In genomic region chr7:120823248-120823647, GRCm38 (mm10) we compare ENCODE assay signal across 9 mouse cellular contexts. TPM values are rescaled to one million over a fixed set of nuclear protein-coding genes. Genes with fewer than 3 reads are reported as not detected.
DNase-seq lines count a peak whose midpoint lies in the region; TF ChIP-seq lines count a peak whose summit lies in the region.
"Had no signal": no experiment of that assay in that cellular context is flagged by ENCODE, and none has a peak within 500 bp of the region (broad histone marks: within the 10 kb centered on the region; RNA-seq: fewer than 3 reads in every experiment).

No protein-coding gene starts in this region.

- DNase-seq in ZHBTc4 (ENCODE audit: low read depth, low spot score): peak; percentile 75
- DNase-seq in embryo, embryonic 10.5 days (ENCODE audit: low spot score): peak; percentile 79
- peak; percentile 74 to 81 for DNase-seq in heart, postnatal 14 days
- peak; percentile 79 to 83 for DNase-seq in kidney, postnatal 4 days
- DNase-seq in lung, postnatal 14 days: peak; percentile 73
- peak; percentile 28 for DNase-seq in ovary, postnatal 10 days (ENCODE audit: low spot score)
- DNase-seq in yolk sac, embryonic 10.5 days (ENCODE audit: low spot score): no peak

- intact Hi-C loops in heart, postnatal 14 days (cut with DNase I): loop anchor here (1.0 to 10.0 kb wide), 4 partner anchors 66 to 718 kb away; partner anchors contain the start of genes Pdzd9, Tmem159 and Uqcrc2

- no peaks in the 10 kb centered on the region for H3K36me3 ChIP-seq in E14TG2a.4 (ENCODE audit: insufficient read depth, low read length)
- H3K36me3 ChIP-seq: heart, embryonic 15.5 days had no signal

- H3K4me3 ChIP-seq in E14TG2a.4 (replicated peaks; ENCODE audit: low read length): no peak overlapping the region
- H3K4me3 ChIP-seq: heart, embryonic 15.5 days had no signal

- H3K9me3 ChIP-seq in E14TG2a.4 (ENCODE audit: low read length): no peaks in the 10 kb centered on the region
- H3K9me3 ChIP-seq: heart, embryonic 15.5 days had no signal

- TF ChIP-seq CTCF in E14TG2a.4 (conservative IDR thresholded peaks at IDR 0.05; ENCODE audit: low read length): peak; percentile 82

- peaks cover 31% of the 10 kb centered on the region for H3K27me3 ChIP-seq in E14TG2a.4 (ENCODE audit: insufficient read depth, low read length)

- H3K4me1 ChIP-seq in E14TG2a.4 (replicated peaks; ENCODE audit: low read depth, low read length): peaks cover 8% of the 10 kb centered on the region
- H3K4me1 ChIP-seq: heart, embryonic 15.5 days had no signal

RNA-seq across cellular contexts. Expression of gene Gm5737, which starts 11.1 kb away (rescaled TPM):
- under 1 TPM in 1 of 2 experiments, not detected in 1; 0.22 TPM for total RNA-seq in heart, postnatal 14 days (2021)

RNA-seq across cellular contexts. Expression of gene Eef2k, which starts 19.4 kb away (rescaled TPM):
- total RNA-seq in heart, postnatal 14 days (2021): 10 to 100 TPM; 30.0 to 34.2 TPM
